Mouse (Mus musculus) regulatory T cell (primary cell): ENCODE measurements around the gene Apbb2.

Source experiments
- in situ Hi-C: fragments of 300-600 bp; cut with MboI, MseI; formaldehyde crosslinking; loops from one replicate; pipeline ENCODE4 v1.15.1; 2025; ENCODE audit warnings: high pct_unique_total_duplicates

Gene Apbb2

DNA sequence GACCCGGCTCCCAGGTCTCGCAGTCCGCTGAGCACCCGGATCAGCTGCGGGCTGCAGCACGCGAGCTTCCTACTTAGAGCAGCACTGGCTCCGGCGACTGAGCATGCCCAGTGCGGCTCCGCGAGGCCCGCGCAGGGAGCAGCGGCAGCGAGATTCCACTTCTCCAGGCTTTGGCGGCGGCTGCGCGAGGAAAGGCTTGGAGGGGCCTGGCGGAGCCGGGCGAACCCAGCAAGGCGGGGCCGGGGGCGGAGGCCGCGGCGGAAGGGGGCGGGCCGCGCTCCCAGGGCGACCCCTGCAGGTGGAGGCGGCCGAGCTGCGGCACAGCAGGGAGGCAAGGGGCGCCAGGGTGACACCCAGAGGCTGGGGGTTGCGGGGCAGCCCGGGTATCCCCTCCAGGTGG lies at the start of gene Apbb2:
Gene Apbb2, minus strand, starts transcription at position 188 of the 400 bp plus-strand sequence.
- in situ Hi-C loops: loop anchor here (25.0 kb wide), 1 partner anchor 606 kb away; the partner anchor contains the start of gene 9130230L23Rik

DNA sequence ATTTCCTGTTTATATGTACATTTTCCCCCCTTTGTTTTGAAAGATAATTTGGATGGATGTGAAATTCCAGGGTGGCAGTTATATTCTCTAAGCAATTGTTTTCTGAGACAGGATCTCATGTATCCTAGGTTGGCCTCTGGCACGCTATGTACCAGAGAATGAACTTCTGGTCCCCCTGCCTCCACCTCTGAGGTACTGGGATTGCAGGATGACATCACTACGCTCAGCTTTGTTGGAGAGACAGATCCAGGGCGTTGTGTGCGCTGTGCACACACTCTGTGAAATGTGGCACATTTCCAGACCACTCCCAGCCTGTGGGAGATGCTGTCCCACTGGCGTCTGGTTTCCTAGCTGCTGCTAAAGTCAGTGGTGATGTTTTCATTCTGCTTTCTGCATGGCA lies 35.6 kb upstream of the Apbb2 start:
- in situ Hi-C loops: no loop called here

DNA sequence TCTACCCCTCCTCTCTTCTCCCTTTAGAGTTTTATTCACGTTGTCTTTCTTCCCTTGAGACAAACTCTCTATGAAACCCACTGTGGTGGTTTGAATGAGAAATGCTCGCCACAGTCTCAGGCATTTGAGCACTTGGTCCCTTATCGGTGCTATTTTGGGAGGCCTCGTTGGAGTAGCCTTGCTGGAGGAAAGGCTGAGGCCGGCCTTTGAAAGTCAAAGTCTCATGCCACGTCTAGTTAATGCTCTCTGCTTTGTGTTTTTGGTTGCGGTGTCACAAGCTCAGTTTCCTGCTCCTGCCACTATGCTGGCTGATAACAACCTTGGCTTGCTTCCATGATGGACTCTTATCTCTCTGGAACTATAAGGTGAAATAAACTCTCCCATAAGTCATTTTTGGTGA lies 28.9 kb upstream of the Apbb2 start:
- in situ Hi-C loops: no loop called here

DNA sequence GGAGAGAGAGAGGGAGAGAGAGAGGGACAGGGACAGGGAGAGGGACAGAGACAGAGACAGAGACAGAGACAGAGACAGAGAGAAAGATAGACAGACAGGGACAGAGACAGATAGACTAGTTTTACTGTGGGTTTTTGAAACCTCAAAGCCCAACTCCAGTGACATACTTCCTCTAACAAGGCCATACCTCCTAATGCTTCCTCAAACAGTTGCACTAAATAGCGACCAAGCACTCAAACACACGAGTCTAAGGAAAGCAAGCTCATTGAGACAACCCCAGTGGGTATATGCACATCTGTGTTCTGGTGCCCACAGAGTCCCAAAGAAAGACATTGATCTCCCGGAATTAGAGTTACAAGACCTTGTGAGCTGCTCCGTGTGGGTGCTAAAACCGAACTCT lies 24.7 kb upstream of the Apbb2 start:
- in situ Hi-C loops: no loop called here

DNA sequence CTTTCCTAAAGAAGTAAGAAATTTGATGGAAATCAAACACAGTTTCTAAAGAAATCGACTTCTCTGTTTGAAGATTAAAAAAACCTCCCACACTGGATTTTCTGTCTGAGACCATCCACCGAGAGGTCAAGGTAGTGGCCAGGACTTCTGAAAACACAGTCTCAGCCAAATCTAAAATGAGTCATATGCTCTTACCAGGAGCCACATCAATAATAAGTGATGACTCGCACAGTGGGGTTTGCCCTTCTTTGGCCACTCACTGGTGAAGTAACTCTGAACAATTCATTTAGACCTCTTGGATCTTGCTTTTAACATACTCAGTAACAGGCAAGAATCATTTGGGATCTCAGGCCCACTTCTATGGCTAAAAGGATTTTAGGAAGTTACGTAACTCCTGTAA lies 23.6 kb upstream of the Apbb2 start:
- in situ Hi-C loops: no loop called here

DNA sequence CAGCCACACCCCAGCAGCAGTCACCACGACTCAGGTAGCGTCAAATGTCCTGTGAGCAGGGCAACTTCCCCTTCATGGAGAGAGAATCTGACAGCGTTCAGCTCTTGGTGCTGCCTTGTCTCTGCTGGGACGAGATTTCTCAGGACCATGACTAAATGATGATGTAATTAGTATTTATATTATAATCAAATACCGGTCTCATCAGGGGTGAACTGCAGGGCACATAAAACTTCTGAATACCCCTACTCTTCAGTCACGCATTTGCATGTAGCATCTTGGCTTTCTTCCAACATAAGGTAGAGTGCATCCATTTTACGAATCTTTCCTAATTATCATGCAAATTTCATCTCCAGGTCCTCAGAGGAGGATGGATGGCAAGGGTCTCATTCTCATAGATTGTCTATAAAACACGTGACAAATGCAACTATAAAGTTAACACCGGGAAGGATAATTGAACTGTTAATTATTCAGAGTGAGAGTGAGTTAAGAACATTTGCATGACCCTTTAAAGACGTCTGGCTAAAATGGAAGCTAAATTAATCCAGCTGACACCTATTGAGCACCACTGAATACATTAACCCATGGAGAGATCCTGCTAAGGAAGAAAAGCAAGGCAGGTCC lies 17.0 kb upstream of the Apbb2 start:
- in situ Hi-C loops: no loop called here

DNA sequence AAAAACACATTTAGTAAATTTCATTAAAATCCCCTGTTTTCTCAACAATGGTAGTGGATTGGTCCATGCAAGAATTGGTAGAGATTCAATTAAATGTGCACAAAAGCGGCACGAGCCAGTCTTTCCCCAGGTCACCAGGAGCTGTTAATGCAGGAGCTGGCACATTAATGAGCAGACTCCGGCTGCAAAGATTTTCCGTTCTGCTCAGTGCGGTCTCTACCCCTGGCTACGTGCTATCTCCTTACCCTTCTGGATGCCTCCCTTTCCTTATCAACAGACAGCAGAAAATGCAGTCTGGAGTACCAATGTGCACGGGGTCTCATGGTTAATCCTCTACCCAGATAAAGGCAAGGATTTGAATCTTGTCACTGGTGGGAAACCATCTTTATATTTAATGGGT lies 9.2 kb upstream of the Apbb2 start:
- in situ Hi-C loops: no loop called here

DNA sequence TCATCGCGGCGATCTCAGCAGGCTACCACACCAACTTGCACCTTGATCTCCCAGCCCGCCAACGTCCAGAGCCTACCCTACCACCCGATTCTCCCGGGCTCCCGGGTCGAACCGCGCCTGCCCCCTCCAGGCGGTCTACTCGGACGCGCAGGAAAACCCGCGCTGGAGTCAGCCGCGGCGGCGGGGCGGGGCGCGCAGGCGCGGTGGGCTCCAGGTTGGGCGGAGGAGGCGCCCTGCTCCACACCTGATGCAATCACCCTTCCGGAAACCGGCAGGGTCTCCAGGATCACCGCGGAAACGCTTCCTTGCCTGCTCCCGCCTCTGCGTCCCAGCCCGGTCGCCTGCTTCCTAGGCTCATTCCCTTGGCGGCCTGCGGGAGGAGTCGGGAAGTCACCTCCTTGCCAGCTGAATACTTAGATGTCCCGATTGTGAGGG lies 1.6 kb upstream of the Apbb2 start:
- in situ Hi-C loops: loop anchor here (25.0 kb wide), 1 partner anchor 608 kb away; the partner anchor contains the start of gene 9130230L23Rik

DNA sequence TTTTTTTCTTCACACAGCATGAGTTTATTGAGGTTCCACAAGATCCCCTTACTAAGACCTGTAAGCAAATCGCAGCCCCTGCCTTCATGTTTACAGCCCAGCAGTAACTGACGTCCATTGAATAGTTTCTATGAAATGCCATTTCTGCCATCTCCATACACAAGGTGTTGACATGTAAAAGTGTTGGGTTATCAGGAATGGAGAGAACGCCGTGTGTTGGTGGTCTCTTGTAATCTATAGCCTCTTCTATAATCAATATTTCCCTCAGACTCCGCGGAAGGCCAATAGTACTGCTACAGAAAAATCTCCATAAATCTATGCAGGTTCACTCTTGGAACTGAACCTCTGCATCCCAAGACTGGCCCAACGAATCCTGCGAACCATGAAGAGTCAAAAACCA lies 1.1 kb upstream of the Apbb2 start:
- in situ Hi-C loops: loop anchor here (25.0 kb wide), 1 partner anchor 607 kb away; the partner anchor contains the start of gene 9130230L23Rik

DNA sequence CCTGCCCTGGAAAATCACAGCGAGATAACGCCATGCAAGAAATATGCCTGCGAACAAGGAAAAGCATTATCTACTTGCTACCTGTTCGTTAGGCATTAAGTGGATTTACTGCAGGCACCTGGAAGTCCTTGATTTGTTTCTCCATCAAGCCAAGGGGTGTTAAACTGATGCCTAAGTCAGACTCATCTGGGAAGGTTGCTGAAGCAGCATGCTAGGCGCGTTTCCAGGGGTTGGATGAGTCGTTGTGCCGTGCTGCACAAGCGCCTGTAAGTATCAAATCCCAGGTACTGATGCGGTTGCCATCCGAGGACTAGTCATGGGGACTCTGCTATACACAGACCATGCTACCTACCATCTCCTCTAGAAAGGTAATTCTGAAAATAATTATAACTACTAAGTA lies 611 bp upstream of the Apbb2 start:
- in situ Hi-C loops: loop anchor here (25.0 kb wide), 1 partner anchor 607 kb away; the partner anchor contains the start of gene 9130230L23Rik

DNA sequence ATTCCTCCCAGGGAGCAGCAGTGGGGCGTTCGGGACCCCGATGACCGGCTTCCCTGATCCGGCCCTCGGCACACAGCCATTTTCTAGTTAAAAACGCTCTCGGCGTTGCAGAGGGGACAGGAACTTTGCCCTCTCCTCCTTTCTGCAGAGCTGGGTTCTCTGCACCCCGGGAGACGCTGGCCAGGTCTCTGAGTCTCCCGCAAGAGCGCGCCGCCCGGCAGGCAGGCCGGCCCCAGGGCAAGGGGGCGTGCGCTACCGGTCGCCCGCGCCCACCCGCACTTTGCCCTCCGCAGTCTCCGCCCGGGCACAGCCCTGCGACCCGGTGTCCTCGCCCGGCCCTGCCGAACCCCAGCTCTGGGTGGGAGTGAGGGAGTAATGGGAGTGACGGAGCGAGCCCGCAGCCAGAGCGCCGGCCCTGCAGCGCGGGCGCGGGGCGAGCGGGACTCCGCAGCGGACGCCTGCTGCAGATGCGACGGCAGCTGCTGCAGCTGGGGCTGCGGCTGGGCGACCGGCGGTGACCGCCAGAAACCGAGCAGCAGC lies 593 bp downstream of the Apbb2 start:
- in situ Hi-C loops: loop anchor here (25.0 kb wide), 1 partner anchor 606 kb away; the partner anchor contains the start of gene 9130230L23Rik

DNA sequence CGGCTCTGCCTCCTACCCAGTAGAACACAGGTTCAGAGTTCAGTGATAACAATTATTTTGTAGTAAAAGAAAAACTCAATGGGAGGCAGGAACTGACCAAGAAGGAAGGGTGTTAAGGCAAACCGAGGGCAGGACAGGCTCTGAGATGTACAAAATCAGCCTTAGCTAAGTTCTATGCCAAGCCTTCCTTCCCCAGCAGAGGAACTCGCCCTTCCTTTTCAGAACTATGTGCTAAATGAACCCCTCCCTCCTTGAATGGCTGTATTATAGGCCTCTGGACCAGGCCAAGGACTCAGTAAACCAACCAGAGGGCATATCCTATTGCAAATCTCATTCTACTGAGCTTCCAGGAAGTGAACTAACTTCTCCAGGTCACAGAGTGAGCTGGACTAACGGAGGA lies 3.6 kb downstream of the Apbb2 start:
- in situ Hi-C loops: loop anchor here (25.0 kb wide), 1 partner anchor 603 kb away; the partner anchor contains the start of gene 9130230L23Rik

DNA sequence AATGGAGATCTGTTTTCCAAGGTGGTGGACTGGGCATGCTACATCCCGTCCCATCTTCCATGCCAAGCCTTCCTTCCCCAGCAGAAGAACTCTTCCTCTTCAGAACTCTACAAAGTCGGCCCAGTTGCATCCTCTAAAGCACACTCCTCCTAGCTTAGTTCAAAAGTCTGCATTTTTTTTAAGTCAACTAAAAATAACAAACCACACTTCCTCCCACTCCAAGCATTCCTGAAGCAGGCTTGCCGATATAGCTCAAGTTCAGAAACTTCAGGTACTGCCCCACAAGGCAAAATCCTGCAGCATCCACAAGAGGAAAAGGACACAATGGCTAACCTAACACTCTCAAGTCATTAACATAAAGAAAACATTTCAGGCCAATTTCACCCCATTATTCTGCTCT lies 4.9 kb downstream of the Apbb2 start:
- in situ Hi-C loops: loop anchor here (25.0 kb wide), 1 partner anchor 601 kb away; the partner anchor contains the start of gene 9130230L23Rik

DNA sequence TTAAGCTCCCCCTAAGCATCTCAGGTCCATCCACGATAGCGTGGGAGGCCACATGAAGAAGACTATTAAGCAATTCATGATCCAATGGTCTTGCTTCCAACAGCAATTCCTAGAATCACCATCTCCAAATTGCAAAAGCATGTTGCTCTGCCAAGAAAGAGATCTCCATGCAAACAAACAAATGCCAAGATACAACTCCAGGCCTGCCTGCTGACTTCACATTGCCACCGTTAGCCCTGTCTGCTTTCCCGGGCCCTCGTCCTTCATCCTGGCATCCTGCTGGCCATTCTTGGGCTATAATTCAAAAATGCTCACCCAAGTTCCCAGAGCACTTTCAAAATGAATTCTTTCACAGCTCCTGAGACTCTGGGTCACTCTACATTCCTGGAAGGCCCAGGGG lies 5.6 kb downstream of the Apbb2 start:
- in situ Hi-C loops: loop anchor here (25.0 kb wide), 1 partner anchor 601 kb away; the partner anchor contains the start of gene 9130230L23Rik

DNA sequence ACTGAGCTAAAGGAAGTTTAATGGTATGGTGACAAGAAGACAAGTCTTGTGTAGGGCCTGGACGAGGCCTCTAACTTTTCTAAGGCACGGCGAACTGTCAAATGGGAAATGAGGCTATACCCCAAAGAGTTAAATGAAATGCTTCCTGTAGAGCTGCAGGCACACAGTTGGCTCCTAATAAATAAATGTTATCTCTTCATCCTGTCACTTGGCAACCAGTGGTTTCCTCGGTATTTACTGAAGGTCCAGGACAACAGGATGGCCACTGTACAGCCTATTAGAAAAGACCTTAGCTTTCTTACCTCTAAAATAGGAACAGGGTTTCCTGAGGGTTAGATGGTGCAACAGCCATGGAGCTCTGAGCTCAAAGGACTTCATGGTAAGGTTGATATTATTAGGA lies 6.7 kb downstream of the Apbb2 start:
- in situ Hi-C loops: loop anchor here (25.0 kb wide), 1 partner anchor 600 kb away; the partner anchor contains the start of gene 9130230L23Rik

DNA sequence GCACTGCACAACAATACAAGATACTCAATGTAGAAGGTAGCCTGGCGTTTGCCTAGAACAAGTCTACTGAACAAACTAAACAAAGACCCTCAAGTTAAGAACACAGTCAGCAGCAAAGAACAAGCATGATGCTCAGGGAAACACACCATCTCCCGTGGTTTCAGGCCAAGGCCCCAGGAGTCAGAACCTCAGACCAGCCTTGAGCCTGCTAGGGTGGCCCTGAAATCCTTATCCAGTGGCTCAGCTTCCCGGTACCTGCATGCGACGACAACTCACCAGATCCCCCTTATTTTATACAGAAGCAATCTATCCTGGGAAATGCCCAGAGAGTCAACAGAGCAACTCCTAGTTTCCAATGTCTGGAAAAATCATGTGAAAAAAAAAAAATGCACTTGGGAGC lies 7.2 kb downstream of the Apbb2 start:
- in situ Hi-C loops: loop anchor here (25.0 kb wide), 1 partner anchor 599 kb away; the partner anchor contains the start of gene 9130230L23Rik

DNA sequence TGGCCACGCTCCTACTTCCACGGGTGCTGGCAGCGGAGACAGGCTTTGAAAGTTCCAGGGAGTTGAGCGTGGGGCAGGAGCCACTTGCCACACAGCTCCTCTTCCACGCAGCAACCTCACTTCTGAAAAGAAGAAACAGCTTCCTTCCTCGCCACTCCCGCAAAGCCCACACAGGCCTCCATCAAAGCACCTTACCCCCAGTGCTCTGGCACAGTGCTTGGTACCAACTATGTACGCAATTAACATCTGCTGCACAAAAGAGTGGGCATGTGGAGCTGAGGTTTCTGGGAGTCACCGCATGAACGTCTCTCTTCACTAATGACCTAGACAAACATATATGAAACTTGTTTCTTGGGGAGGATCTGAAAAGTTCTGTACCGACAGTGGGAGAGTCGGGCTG lies 8.3 kb downstream of the Apbb2 start:
- in situ Hi-C loops: loop anchor here (25.0 kb wide), 1 partner anchor 598 kb away; the partner anchor contains the start of gene 9130230L23Rik

DNA sequence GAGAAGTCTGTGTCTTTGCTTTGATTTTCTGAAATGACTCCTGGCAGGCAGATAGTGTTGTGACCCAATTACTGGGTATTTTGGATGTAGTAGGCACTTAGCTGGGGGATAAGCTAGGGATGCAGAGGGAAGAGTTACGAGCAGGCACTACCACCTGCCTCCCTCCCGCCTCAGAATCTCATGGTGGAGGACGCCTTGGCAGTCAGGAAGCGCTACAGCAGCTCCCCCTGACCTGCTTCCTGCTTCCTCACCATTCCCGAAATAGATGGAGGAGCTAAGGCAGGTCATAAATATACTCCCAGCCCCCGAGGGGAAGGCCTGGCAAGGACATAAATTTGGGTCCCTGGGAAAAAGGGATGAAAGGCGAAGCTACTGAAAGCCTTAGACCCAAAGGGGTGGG lies 9.3 kb downstream of the Apbb2 start:
- in situ Hi-C loops: loop anchor here (25.0 kb wide), 1 partner anchor 597 kb away; the partner anchor contains the start of gene 9130230L23Rik

DNA sequence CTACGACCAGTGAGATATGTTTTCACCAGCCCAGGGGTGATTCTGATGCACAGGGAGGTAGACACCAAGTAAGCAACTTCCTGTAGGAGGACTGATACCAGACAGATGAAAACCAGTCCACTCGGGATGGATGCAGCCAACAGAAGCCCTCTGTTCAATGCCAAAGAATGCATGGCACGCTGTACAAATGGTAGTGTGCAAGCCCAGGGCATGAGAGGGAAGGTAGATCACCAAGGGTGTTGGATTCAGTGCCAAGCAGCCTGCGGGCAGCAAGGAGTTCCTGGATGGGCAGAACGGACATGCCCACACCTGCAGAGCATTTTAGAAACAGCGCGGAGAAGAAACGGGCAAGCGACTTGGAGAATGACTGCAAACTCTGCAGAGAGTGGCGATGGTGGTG lies 10.8 kb downstream of the Apbb2 start:
- in situ Hi-C loops: loop anchor here (25.0 kb wide), 1 partner anchor 596 kb away; the partner anchor contains the start of gene 9130230L23Rik

DNA sequence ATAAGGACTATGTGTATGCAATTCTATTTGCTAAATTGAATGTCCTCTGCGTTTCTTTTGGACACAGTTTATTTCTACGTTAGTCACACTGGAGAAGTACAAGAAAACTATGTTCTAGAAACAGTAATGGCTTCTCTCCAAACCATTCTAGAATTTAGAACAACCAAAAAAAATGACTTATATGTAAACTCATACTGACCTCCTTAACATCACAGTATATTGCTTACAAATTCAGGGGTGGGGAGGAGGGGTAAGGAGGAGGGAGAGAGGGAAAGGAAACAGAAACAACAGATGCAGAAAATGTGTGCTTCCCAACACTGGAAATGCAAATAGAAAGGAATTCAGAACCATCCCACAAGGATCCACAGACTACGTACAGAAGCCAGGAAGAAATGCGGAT lies 11.4 kb downstream of the Apbb2 start:
- in situ Hi-C loops: loop anchor here (25.0 kb wide), 1 partner anchor 595 kb away; the partner anchor contains the start of gene 9130230L23Rik

DNA sequence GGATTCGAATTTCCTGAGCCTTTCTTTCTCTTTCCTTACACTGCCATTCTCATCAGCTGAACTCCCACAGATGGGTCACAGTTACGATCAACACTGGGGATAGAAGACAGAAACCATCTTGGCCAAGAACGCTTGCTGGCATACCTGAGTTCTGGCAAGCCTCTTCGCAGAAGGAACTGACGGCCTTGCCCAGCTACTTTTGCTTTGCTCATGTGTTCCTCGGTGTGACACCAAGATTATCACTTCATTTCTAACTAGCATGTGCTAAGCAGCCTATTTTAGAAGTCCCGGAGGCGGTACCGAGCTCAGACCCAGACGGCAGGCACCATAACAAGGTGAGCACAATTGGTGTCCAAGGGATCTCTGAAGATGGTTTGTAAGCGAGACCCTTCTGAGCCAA lies 12.9 kb downstream of the Apbb2 start:
- in situ Hi-C loops: loop anchor here (25.0 kb wide), 1 partner anchor 593 kb away; the partner anchor contains the start of gene 9130230L23Rik

DNA sequence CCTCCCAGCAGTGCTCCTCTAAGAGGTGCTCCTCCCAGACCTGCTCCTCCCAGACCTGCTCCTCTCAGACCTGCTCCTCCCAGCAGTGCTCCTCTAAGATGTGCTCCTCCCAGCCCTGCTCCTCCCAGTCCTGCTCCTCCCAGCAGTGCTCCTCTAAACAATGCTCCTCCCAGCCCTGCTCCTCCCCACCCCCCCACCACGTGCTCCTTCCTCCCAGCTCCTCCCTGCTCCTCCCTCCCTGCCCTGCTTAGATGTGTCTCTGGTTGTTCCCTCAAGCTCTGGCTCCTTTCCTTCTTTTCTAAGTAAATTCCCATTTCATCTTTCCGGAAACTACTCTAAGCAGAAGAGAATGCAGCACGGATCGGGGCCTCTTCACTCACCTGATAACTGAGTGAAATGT lies 14.2 kb downstream of the Apbb2 start:
- in situ Hi-C loops: loop anchor here (25.0 kb wide), 1 partner anchor 592 kb away; the partner anchor contains the start of gene 9130230L23Rik
